Mouse (Mus musculus) lung, embryonic 14.5 days (tissue): ENCODE data around the gene Znfx1. TPM values are rescaled to one million over a fixed set of nuclear protein-coding genes. Genes with fewer than 3 reads are reported as not detected.
A peak's percentile ranks its signal among the peaks of the same experiment; 100 is the strongest.

Experiments used
- ATAC-seq: fragments of 200-750 bp; cut with Nextera tagmentation; 2 replicates; pipeline ENCODE4 v1.8.0; 2017; ENCODE audit warnings: mild to moderate bottlenecking, moderate TSS enrichment, moderate library complexity; ENCODE audit not compliant: insufficient read depth
- DNase-seq: peaks from one replicate; pipeline ENCODE4 v3.0.0-alpha.2; 2015
- H3K27ac ChIP-seq: fragments of 300-500 bp; sonication (generic); 2 replicates; pipeline ENCODE4 v1.5.1; 2014; ENCODE audit warnings: low read depth, mild to moderate bottlenecking, moderate library complexity
- H3K27me3 ChIP-seq: fragments of 300-500 bp; sonication (generic); 2 replicates; pipeline ENCODE4 v1.6.1; 2014; ENCODE audit warnings: low read length, control low read depth; ENCODE audit not compliant: insufficient read depth
- H3K36me3 ChIP-seq: fragments of 300-500 bp; sonication (generic); 2 replicates; pipeline ENCODE4 v1.6.1; 2014; ENCODE audit warnings: control low read depth; ENCODE audit not compliant: insufficient read depth
- H3K4me1 ChIP-seq: fragments of 300-500 bp; sonication (generic); 2 replicates; pipeline ENCODE4 v1.6.1; 2014; ENCODE audit warnings: antibody characterized with exemption, control low read depth; ENCODE audit not compliant: insufficient read depth
- H3K4me2 ChIP-seq: fragments of 300-500 bp; sonication (generic); 2 replicates; pipeline ENCODE4 v1.6.1; 2014; ENCODE audit warnings: mild to moderate bottlenecking
- H3K4me3 ChIP-seq: fragments of 300-500 bp; sonication (generic); 2 replicates; pipeline ENCODE4 v1.5.1; 2014; ENCODE audit warnings: low read depth, low read length
- H3K9ac ChIP-seq: fragments of 300-500 bp; sonication (generic); 2 replicates; pipeline ENCODE4 v1.6.1; 2014
- H3K9me3 ChIP-seq: fragments of 300-500 bp; sonication (generic); 2 replicates; pipeline ENCODE4 v1.6.1; 2016; ENCODE audit warnings: low read depth, low read length, control low read depth
- CTCF ChIP-seq: IDR thresholded peaks from 2 replicates; pipeline ENCODE4 v1.5.1; 2016; ENCODE audit warnings: antibody characterized with exemption, low read depth
- WGBS: fragments of 180-500 bp; shearing (Covaris S2); extraction: QIAGEN DNeasy Blood & Tissue Kit; methylation state at CpG from one replicate; pipeline ENCODE4 v1.1.7; 2014; 5-methylcytosine and 5-hydroxymethylcytosine counted together
- polyA plus RNA-seq: library from polyadenylated mRNA; unstranded; fragments of >200 nt; fragmentation: Nextera tagmentation; extraction: Ambion mirVana; gene quantifications from 2 replicates; pipeline ENCODE4 v1.2.1, GENCODE M21; 2014

Gene Znfx1
- polyA plus RNA-seq, 1 experiment from 2014 or later: 7.0 TPM

DNA sequence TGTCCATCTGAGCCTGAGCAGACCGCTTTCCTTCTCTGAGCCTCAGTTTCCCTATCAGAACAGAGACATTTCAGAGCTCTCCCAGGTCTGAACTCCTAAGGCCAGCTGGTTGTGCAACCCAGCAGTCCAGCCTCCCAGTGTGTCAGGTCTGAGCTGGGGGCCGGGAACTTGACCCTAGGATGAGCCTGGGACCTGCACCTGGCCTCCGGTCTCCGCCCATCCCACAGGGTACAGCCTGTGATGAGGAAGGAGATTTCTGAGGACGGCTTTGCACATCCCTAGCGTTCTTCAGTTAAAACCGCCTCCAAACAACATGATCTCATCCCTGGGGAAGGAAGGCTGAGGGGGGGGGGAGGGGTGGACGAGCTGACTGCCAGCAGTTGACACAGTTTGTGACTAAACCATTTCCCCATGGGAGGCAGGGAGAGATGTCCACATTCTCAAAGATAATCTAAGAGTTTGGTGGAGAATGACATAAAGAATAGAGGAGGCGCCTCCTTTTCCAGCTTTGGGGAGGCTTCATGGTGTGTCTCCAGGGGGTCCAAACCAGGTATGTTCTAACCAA lies 16.2 kb upstream of the Znfx1 start:
- peaks cover 4% of the 10 kb centered on the region for H3K4me1 ChIP-seq
- no peaks in the 10 kb centered on the region for H3K27me3 ChIP-seq
- 0 out of 2 replicates have a peak overlapping the region, but pooled peaks have one; percentile 7 for H3K9ac ChIP-seq
- 0 out of 2 replicates have a peak, but pooled peaks have one; percentile 25 for ATAC-seq
- H3K36me3 ChIP-seq: no peaks in the 10 kb centered on the region
- no peaks in the 10 kb centered on the region for H3K9me3 ChIP-seq
- no peak for TF ChIP-seq CTCF
- WGBS: 41% methylated on average over 9 of the region's 9 CpGs
- DNase-seq: peak; percentile 31
- H3K4me2 ChIP-seq: peak overlapping the region; percentile 12; the same call in 1 of the 2 replicates
- H3K27ac ChIP-seq: no peak overlapping the region
- no peak overlapping the region for H3K4me3 ChIP-seq

GRCm38 (mm10) chr2:167078486-167078885 lies 15.7 kb upstream of the Znfx1 start:
- no peak overlapping the region for H3K9ac ChIP-seq
- H3K36me3 ChIP-seq: no peaks in the 10 kb centered on the region
- no peak overlapping the region for H3K4me3 ChIP-seq
- no peaks in the 10 kb centered on the region for H3K27me3 ChIP-seq
- DNase-seq: no peak
- H3K9me3 ChIP-seq: no peaks in the 10 kb centered on the region
- no peak overlapping the region for H3K27ac ChIP-seq
- no peak for TF ChIP-seq CTCF
- H3K4me2 ChIP-seq: no peak overlapping the region
- 30% methylated on average over 7 of the region's 7 CpGs for WGBS
- peaks cover 4% of the 10 kb centered on the region for H3K4me1 ChIP-seq
- no peak for ATAC-seq

DNA sequence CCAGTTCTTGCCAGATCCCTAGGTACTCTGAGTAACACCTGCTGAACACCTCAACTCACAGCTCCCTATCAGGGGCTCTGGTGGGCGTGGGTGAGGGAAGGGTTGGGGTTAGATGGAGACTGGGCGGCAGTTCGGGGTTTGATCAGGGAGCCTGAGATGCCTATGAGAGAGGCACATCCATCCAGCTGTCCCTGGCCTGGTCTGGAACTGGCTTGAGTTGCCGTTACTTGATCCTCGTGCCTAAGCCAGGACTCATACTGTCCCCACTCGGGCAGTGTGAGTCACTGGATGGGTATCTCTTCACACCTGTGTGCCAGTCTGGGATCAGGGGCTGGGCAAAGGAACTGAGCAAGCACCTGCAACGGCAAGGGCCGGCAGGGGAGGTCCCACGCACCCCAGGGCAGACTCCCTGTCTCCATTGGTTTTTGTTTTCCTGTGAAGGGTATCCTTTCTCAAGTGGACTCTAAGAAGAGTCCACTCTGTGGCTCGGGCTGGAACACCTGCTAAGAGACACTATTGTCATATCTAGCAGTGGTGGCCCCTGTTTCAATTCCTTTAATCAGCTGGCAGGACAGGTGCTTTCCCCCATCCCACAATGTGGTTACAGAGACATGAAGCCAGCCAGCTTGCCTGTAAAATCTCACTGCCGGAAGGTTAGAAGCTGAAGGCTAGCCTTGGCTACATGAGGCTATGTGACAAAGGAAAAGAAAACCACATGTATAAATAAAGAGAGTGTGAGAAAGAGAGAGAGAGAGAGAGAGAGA lies 14.6 kb upstream of the Znfx1 start:
- Histone ChIP-seq H3K9ac (no peak overlapping the region), H3K27ac (no peak overlapping the region), H3K36me3 (no peaks in the 10 kb centered on the region), H3K4me3 (no peak overlapping the region), H3K4me2 (no peak overlapping the region), H3K4me1 (peaks cover 4% of the 10 kb centered on the region), H3K9me3 (no peaks in the 10 kb centered on the region), H3K27me3 (no peaks in the 10 kb centered on the region)
- 78% methylated on average over 11 of the region's 11 CpGs for WGBS
- no peak for DNase-seq
- TF ChIP-seq CTCF: no peak
- ATAC-seq: no peak

DNA sequence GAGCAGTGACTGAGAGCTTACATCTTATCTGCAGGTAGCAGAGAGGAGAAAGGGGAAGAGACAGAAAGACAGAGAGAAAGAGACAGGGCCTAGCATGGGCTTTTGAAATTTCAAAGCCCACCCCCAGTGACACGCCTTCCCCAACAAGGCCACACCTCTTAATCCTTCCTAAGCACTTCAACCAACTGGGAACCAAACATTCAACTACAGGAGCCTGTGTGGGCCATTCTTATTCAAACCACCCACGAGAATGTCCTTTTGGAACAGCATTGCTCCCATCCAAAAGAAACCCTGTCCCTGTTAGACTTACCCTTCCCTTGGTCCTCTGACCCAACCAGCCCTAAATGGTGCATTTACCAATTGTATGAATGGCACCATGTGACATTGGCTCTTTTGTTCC lies 13.9 kb upstream of the Znfx1 start:
- Histone ChIP-seq H3K9ac (no peak overlapping the region), H3K4me2 (no peak overlapping the region), H3K27me3 (no peaks in the 10 kb centered on the region), H3K27ac (no peak overlapping the region), H3K4me1 (peaks cover 4% of the 10 kb centered on the region), H3K9me3 (no peaks in the 10 kb centered on the region), H3K4me3 (no peak overlapping the region), H3K36me3 (no peaks in the 10 kb centered on the region)
- TF ChIP-seq CTCF: no peak
- DNase-seq: no peak
- WGBS: 77% methylated on average over 2 of the region's 2 CpGs
- ATAC-seq: no peak

DNA sequence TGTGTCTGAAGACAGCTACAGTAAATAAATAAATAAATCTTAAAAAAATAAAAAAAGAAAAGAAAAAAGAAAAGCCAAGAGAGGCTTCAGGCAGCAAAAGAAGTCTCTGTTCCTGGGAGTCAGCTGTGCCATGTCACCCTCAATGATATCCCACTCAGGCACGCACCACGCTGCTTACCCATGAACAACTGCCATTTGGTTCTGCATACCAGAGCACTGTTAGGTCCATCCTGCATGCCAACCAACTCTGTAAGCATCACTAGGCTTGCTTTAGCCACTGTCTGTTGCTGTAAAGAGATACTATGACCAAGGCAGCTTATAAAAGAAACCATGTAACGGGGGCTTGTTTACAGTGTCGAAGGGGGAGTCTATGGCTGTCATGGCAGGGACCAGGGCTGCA lies 13.5 kb upstream of the Znfx1 start:
- Histone ChIP-seq H3K9ac (no peak overlapping the region), H3K4me2 (no peak overlapping the region), H3K9me3 (no peaks in the 10 kb centered on the region), H3K27me3 (no peaks in the 10 kb centered on the region), H3K36me3 (no peaks in the 10 kb centered on the region), H3K27ac (no peak overlapping the region), H3K4me1 (peaks cover 4% of the 10 kb centered on the region), H3K4me3 (no peak overlapping the region)
- WGBS: 83% methylated on average over 4 of the region's 4 CpGs
- no peak for TF ChIP-seq CTCF
- DNase-seq: no peak
- ATAC-seq: no peak

DNA sequence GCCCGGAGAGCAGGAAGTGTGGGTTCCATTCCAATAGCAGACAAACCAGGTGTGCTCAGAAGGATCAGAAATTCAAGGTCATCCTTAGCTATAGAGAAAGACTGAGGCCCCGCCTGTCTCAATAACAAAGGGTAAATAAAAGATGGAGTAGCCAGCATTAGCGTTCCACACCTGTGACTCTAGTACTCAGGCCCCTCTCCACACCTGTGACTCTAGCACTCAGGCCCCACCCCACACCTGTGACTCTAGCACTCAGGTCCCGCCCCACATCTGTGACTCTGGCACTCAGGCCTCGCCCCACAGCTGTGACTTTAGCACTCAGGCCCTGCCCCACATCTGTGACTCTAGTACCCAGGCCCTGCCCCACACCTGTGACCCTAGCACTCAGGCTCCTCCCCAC lies 11.8 kb upstream of the Znfx1 start:
- H3K27me3 ChIP-seq: no peaks in the 10 kb centered on the region
- H3K9me3 ChIP-seq: no peaks in the 10 kb centered on the region
- no peak overlapping the region for H3K4me2 ChIP-seq
- ATAC-seq (no peak), DNase-seq (no peak)
- no peak for TF ChIP-seq CTCF
- peaks cover 3% of the 10 kb centered on the region for H3K4me1 ChIP-seq
- H3K9ac ChIP-seq: no peak overlapping the region
- H3K4me3 ChIP-seq: no peak overlapping the region
- H3K27ac ChIP-seq: no peak overlapping the region
- no peaks in the 10 kb centered on the region for H3K36me3 ChIP-seq
- WGBS: 83% methylated on average over 5 of the region's 5 CpGs

GRCm38 (mm10) chr2:167071641-167072601 lies 9.1 kb upstream of the Znfx1 start:
- ATAC-seq: peak; percentile 96
- peak overlapping the region; percentile 49 for H3K9ac ChIP-seq
- H3K36me3 ChIP-seq: no peaks in the 10 kb centered on the region
- 8% methylated on average over 22 of the region's 22 CpGs for WGBS
- no peak overlapping the region for H3K27ac ChIP-seq
- H3K9me3 ChIP-seq: no peaks in the 10 kb centered on the region
- TF ChIP-seq CTCF: peak; percentile 100
- DNase-seq: peak; percentile 99
- H3K4me2 ChIP-seq: peak overlapping the region; percentile 70
- H3K4me1 ChIP-seq: no peaks in the 10 kb centered on the region
- no peaks in the 10 kb centered on the region for H3K27me3 ChIP-seq
- H3K4me3 ChIP-seq: peak overlapping the region; percentile 38
